Mouse (Mus musculus) kidney, adult 2 months (tissue): ENCODE measurements at regions not wholly inside any gene's neighbourhood (a gene's known extent, or its start where the extent isn't known, plus 50 kb on each side); places are given as distances from the start of the nearest gene placed in this dataset.

Experiments used
- CTCF ChIP-seq: fragments of 200-500 bp; conservative IDR thresholded peaks from 2 replicates; pipeline ENCODE4 v1.5.1; 2011; ENCODE audit warnings: low read depth, mild to moderate bottlenecking, control low read depth, low read length, moderate library complexity, mixed read lengths; ENCODE audit not compliant: insufficient read depth, insufficient read length
- POLR2A ChIP-seq: fragments of 200-500 bp; IDR thresholded peaks from one replicate; pipeline ENCODE4 v1.6.1; 2011; ENCODE audit warnings: low read depth, low read length, control low read depth

- no peak for TF ChIP-seq CTCF
- TF ChIP-seq POLR2A: no peak
These were observed 97.7 kb upstream of the Prr30 start for GRCm38 (mm10) chr14:101297841-101298240.
